Mouse (Mus musculus): ENCODE measurements around the gene Fam20a. TPM values are rescaled to one million over a fixed set of nuclear protein-coding genes. Genes with fewer than 3 reads are reported as not detected.

Gene Fam20a
- polyA plus RNA-seq, 1 experiment from 2014 or later, result 2.6 TPM

DNA sequence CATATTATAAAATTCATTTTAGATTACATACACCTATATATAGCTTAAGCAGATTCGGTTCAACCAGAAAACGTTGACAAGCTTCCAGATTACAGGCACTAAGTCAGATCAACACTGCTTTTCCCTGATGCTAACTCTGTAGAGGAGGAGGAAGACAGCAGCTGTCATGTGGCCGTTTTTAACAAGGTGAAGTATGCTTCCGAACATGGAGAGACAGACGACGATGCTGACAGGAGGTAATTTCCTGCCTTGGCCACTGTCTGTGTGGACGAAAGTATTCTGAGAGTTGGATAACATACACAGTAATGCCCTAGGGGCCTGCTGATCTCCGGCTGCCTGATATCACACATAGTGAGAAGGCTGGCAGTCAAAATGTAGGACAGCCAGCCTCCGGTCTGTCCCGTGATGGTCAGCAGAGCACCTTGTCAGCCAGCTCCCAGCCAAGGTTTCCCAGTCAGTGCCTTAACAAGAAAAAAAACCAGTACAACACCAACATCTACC, 93.0 kb downstream of the Fam20a start:
- H3K4me1 ChIP-seq (ENCODE audit: control insufficient read depth in 2 of 2, insufficient read depth in 2 of 2, low read length in 2 of 2), result peaks cover 10 to 17% of the 10 kb centered on the region in 2 experiments
- H3K4me3 ChIP-seq (ENCODE audit: control insufficient read depth in 1 of 2, insufficient read depth in 1 of 2, low read depth in 1 of 2, low read length in 2 of 2), result no peak overlapping the region
- H3K9me3 ChIP-seq (ENCODE audit: control insufficient read depth, low read length), result no peaks in the 10 kb centered on the region
- no peaks in the 10 kb centered on the region for H3K27me3 ChIP-seq (ENCODE audit: control insufficient read depth, insufficient read depth, low read length)
- no peak overlapping the region for H3K9ac ChIP-seq (ENCODE audit: low read length)
- H3K27ac ChIP-seq (replicated peaks in 1 of 2; ENCODE audit: control insufficient read depth in 1 of 2, insufficient read depth in 1 of 2, low read depth in 2 of 2, low read length in 2 of 2), result peak overlapping the region; percentile 84 to 85
- 2% methylated on average over 10 of the region's 10 CpGs for WGBS
- ATAC-seq (ENCODE audit: insufficient number of reproducible peaks, insufficient read depth, low FRiP score, low read depth), result peak; percentile 88
- H3K4me2 ChIP-seq (ENCODE audit: low read length), result peak overlapping the region; percentile 46
- no peaks in the 10 kb centered on the region for H3K36me3 ChIP-seq (ENCODE audit: control insufficient read depth, insufficient read depth, low read length)

DNA sequence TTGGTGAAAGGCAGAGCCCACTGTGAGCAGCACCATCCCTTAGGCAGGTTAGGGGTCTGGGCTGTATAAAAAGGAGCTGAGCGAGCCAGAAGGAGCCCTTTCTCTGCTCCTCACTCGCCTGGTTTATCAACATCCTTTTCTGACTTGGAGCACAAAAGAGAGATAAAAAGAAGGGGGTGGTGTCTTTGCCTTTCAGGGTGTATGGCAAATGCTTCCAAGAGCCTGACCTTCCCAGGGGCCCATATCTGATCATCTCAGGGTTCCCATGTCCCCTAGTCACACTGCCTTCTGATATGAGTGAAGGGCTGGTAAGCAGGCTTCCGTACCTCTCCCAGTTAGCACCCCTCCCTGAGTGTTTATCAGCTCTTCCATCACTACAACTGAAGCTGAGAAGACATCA, 94.0 kb downstream of the Fam20a start:
- Histone ChIP-seq H3K4me3 (ENCODE audit: control insufficient read depth in 1 of 2, insufficient read depth in 1 of 2, low read depth in 1 of 2, low read length in 2 of 2) (no peak overlapping the region), H3K27me3 (ENCODE audit: control insufficient read depth, insufficient read depth, low read length) (no peaks in the 10 kb centered on the region), H3K9me3 (ENCODE audit: control insufficient read depth, low read length) (no peaks in the 10 kb centered on the region), H3K9ac (ENCODE audit: low read length) (no peak overlapping the region), H3K4me1 (ENCODE audit: control insufficient read depth in 2 of 2, insufficient read depth in 2 of 2, low read length in 2 of 2) (peaks cover 17 to 27% of the 10 kb centered on the region in 2 experiments), H3K36me3 (ENCODE audit: control insufficient read depth, insufficient read depth, low read length) (no peaks in the 10 kb centered on the region), H3K27ac (replicated peaks in 1 of 2; ENCODE audit: control insufficient read depth in 1 of 2, insufficient read depth in 1 of 2, low read depth in 2 of 2, low read length in 2 of 2) (peak overlapping the region in 1 of 2 experiments; percentile 85; a peak in 2 of 4 replicates), H3K4me2 (ENCODE audit: low read length) (no peak overlapping the region)
- ATAC-seq (ENCODE audit: insufficient number of reproducible peaks, insufficient read depth, low FRiP score, low read depth), result no peak
- WGBS, result 65% methylated on average over 3 of the region's 3 CpGs

DNA sequence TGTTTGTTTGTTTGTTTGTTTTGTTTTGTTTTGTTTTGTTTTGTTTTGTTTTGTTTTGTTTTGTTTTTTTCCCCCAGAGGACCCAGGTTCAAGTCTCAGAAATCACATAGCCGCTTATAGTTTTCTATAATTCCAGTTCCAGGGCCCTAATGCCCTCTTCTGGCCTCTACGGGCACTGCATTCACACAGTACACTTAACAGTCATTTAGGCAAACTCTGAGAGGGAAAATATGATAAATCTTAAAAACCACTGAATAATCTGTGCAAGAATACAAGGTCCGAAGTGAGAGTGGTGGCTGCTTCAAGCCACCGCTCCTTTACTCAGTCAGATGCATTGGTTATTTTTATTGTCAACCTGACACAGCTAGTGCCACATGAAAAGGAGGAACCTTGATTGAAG, 94.4 kb downstream of the Fam20a start:
- Histone ChIP-seq H3K4me3 (ENCODE audit: control insufficient read depth in 1 of 2, insufficient read depth in 1 of 2, low read depth in 1 of 2, low read length in 2 of 2) (no peak overlapping the region), H3K9ac (ENCODE audit: low read length) (no peak overlapping the region), H3K27me3 (ENCODE audit: control insufficient read depth, insufficient read depth, low read length) (no peaks in the 10 kb centered on the region), H3K27ac (replicated peaks in 1 of 2; ENCODE audit: control insufficient read depth in 1 of 2, insufficient read depth in 1 of 2, low read depth in 2 of 2, low read length in 2 of 2) (peak overlapping the region in 1 of 2 experiments; percentile 85; a peak in 2 of 4 replicates), H3K4me2 (ENCODE audit: low read length) (no peak overlapping the region), H3K4me1 (ENCODE audit: control insufficient read depth in 2 of 2, insufficient read depth in 2 of 2, low read length in 2 of 2) (peaks cover 18 to 31% of the 10 kb centered on the region in 2 experiments), H3K9me3 (ENCODE audit: control insufficient read depth, low read length) (no peaks in the 10 kb centered on the region), H3K36me3 (ENCODE audit: control insufficient read depth, insufficient read depth, low read length) (no peaks in the 10 kb centered on the region)
- no peak for ATAC-seq (ENCODE audit: insufficient number of reproducible peaks, insufficient read depth, low FRiP score, low read depth)
- WGBS, result 89% methylated on average over 4 of the region's 4 CpGs

- no peaks in the 10 kb centered on the region for H3K36me3 ChIP-seq (ENCODE audit: control insufficient read depth, insufficient read depth, low read length)
- H3K27ac ChIP-seq (replicated peaks in 1 of 2; ENCODE audit: control insufficient read depth in 1 of 2, insufficient read depth in 1 of 2, low read depth in 2 of 2, low read length in 2 of 2), result peak overlapping the region; percentile 91 to 93
- peak overlapping the region; percentile 66 for H3K4me2 ChIP-seq (ENCODE audit: low read length)
- H3K27me3 ChIP-seq (ENCODE audit: control insufficient read depth, insufficient read depth, low read length), result no peaks in the 10 kb centered on the region
- 38% methylated on average over 7 of the region's 7 CpGs for WGBS
- no peaks in the 10 kb centered on the region for H3K9me3 ChIP-seq (ENCODE audit: control insufficient read depth, low read length)
- peak overlapping the region; percentile 46; the same call in 1 of the 2 replicates for H3K9ac ChIP-seq (ENCODE audit: low read length)
- ATAC-seq (ENCODE audit: insufficient number of reproducible peaks, insufficient read depth, low FRiP score, low read depth), result no peak
- no peak overlapping the region for H3K4me3 ChIP-seq (ENCODE audit: control insufficient read depth in 1 of 2, insufficient read depth in 1 of 2, low read depth in 1 of 2, low read length in 2 of 2)
- H3K4me1 ChIP-seq (ENCODE audit: control insufficient read depth in 2 of 2, insufficient read depth in 2 of 2, low read length in 2 of 2), result peaks cover 19 to 31% of the 10 kb centered on the region in 2 experiments
Observed at GRCm38 (mm10) chr11:109623238-109623637, 98.8 kb downstream of the Fam20a start.

GRCm38 (mm10) chr11:109622518-109623037, 99.5 kb downstream of the Fam20a start:
- WGBS, result 1% methylated on average over 15 of the region's 15 CpGs
- H3K36me3 ChIP-seq (ENCODE audit: control insufficient read depth, insufficient read depth, low read length), result no peaks in the 10 kb centered on the region
- no peaks in the 10 kb centered on the region for H3K27me3 ChIP-seq (ENCODE audit: control insufficient read depth, insufficient read depth, low read length)
- no peaks in the 10 kb centered on the region for H3K9me3 ChIP-seq (ENCODE audit: control insufficient read depth, low read length)
- peaks cover 17 to 26% of the 10 kb centered on the region in 2 experiments for H3K4me1 ChIP-seq (ENCODE audit: control insufficient read depth in 2 of 2, insufficient read depth in 2 of 2, low read length in 2 of 2)
- peak overlapping the region; percentile 24 to 27; a peak in 3 of 4 replicates for H3K4me3 ChIP-seq (ENCODE audit: control insufficient read depth in 1 of 2, insufficient read depth in 1 of 2, low read depth in 1 of 2, low read length in 2 of 2)
- H3K9ac ChIP-seq (ENCODE audit: low read length), result peak overlapping the region; percentile 46; the same call in 1 of the 2 replicates
- ATAC-seq (ENCODE audit: insufficient number of reproducible peaks, insufficient read depth, low FRiP score, low read depth), result peak; percentile 72
- H3K4me2 ChIP-seq (ENCODE audit: low read length), result peak overlapping the region; percentile 66
- H3K27ac ChIP-seq (replicated peaks in 1 of 2; ENCODE audit: control insufficient read depth in 1 of 2, insufficient read depth in 1 of 2, low read depth in 2 of 2, low read length in 2 of 2), result peak overlapping the region; percentile 93

DNA sequence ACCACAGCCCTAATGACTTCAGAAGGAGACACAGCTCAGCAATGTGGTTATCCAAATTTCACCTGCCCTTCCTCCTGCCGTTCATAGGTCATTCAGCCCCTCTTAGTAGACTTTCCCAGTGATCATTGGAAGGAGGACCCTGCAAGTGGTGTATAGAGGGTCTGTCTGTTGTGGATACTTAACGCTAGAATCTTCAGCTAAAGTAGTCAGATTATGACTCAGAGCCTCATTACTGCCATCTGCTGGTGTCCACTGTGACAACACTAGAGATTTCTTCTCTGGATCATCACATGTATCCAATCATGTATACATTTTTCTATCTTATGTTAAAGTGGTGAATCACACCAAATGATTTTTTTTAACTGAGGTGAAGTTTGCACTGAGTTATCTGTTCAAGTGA, 100.9 kb downstream of the Fam20a start:
- H3K27me3 ChIP-seq (ENCODE audit: control insufficient read depth, insufficient read depth, low read length), result no peaks in the 10 kb centered on the region

DNA sequence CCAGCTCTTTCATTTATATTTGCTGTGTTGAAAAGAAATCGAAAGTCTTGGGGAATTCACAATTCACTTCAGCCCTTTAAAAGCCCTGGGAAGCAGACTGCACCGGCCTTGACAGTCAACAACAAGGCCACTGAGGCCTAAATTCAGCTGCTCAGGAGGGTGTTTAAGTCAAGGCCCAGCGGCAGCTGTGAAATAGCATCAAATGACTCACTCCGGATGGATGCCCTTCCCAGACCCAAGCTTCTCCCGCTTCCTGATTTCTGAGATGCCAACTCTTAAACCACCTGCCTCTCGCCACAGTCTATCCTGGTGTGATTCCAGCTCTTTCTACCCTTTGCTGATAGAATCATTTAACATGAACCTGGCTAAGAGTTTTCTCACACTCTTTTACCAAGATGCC, 101.7 kb downstream of the Fam20a start:
- peaks cover 20 to 36% of the 10 kb centered on the region in 2 experiments for H3K4me1 ChIP-seq (ENCODE audit: control insufficient read depth in 2 of 2, insufficient read depth in 2 of 2, low read length in 2 of 2)
- ATAC-seq (ENCODE audit: insufficient number of reproducible peaks, insufficient read depth, low FRiP score, low read depth), result no peak
- WGBS, result 74% methylated on average over 6 of the region's 6 CpGs

More for the DNA sequence above, 100.9 kb downstream of the Fam20a start:
- Histone ChIP-seq H3K4me2 (ENCODE audit: low read length) (no peak overlapping the region), H3K4me1 (ENCODE audit: control insufficient read depth in 2 of 2, insufficient read depth in 2 of 2, low read length in 2 of 2) (peaks cover 20 to 36% of the 10 kb centered on the region in 2 experiments), H3K36me3 (ENCODE audit: control insufficient read depth, insufficient read depth, low read length) (no peaks in the 10 kb centered on the region), H3K9me3 (ENCODE audit: control insufficient read depth, low read length) (no peaks in the 10 kb centered on the region), H3K9ac (ENCODE audit: low read length) (no peak overlapping the region), H3K4me3 (ENCODE audit: control insufficient read depth in 1 of 2, insufficient read depth in 1 of 2, low read depth in 1 of 2, low read length in 2 of 2) (no peak overlapping the region), H3K27ac (replicated peaks in 1 of 2; ENCODE audit: control insufficient read depth in 1 of 2, insufficient read depth in 1 of 2, low read depth in 2 of 2, low read length in 2 of 2) (peak overlapping the region in 1 of 2 experiments; percentile 93; a peak in 1 of 4 replicates)
- WGBS, result 12% methylated on average over 2 of the region's 2 CpGs
- ATAC-seq (ENCODE audit: insufficient number of reproducible peaks, insufficient read depth, low FRiP score, low read depth), result no peak

More for the DNA sequence above, 101.7 kb downstream of the Fam20a start:
- Histone ChIP-seq H3K9ac (ENCODE audit: low read length) (no peak overlapping the region), H3K4me2 (ENCODE audit: low read length) (no peak overlapping the region), H3K27me3 (ENCODE audit: control insufficient read depth, insufficient read depth, low read length) (no peaks in the 10 kb centered on the region), H3K9me3 (ENCODE audit: control insufficient read depth, low read length) (no peaks in the 10 kb centered on the region), H3K36me3 (ENCODE audit: control insufficient read depth, insufficient read depth, low read length) (no peaks in the 10 kb centered on the region), H3K4me3 (ENCODE audit: control insufficient read depth in 1 of 2, insufficient read depth in 1 of 2, low read depth in 1 of 2, low read length in 2 of 2) (no peak overlapping the region), H3K27ac (replicated peaks in 1 of 2; ENCODE audit: control insufficient read depth in 1 of 2, insufficient read depth in 1 of 2, low read depth in 2 of 2, low read length in 2 of 2) (no peak overlapping the region)

Measured in heart, embryonic 14.5 days (tissue).